Mouse (Mus musculus): ENCODE results near the gene Rasl10a. TPM values are rescaled to one million over a fixed set of nuclear protein-coding genes. Genes with fewer than 3 reads are reported as not detected.

The Rasl10a gene
- not detected for total RNA-seq (2022)

DNA sequence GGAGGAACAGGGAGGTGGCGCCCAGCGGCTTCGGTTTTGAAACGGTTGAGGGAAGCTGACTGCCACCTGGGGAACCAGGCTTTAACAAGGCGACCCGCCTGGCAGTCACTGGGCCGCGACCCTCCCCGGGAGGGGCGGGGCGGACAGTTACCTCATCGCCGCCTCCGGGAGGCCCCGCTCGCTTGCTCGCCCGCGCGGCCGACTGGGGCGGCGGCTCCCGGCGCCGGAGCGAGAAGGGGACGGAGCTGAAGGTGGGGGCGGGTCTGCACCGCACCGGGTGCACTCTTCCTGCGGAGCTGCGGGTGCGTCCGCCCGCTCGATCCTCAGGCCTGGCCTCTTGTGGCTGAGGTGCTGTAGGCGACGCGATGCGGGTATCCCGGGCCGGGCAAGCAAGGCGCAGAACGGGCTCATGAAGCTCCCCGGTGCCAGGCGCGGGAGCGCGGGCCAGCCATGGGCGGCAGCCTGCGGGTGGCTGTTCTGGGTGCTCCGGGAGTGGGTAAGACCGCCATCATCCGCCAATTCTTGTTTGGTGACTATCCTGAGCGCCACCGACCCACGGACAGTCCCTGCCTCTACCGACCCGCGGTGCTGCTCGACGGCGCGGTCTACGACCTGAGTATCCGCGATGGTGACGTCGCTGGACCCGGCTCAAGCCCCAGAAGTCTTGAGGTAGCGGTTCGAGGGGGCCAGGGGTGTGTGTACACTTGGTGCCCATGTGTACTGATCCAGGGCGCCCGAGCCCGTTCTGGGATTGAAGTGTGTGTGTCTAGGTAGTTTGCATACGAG, at the start of gene Rasl10a:
TSS of gene Rasl10a (plus strand) at position 273 of the 786 bp plus-strand sequence.
- no peak for DNase-seq (ENCODE audit: low spot score in 2 of 2)

DNA sequence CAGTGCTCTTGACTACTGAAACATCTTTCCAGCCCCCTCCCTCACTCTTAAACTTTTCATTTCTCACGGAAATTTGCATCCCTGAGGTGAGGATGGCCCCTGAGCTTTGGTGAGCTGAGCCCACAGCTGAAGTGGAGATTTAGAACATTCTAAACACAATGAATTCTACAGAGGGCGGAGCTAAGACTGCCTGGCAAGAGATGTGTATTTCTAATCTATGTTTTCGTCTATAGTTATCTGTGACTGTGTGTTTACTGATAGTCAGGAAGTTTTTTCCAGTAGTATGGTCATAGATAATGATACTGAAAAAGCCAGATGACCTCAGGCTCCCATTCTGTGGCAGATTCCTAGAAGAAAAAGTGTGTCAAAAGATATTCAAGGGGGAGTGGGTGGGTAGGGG, 49.1 kb upstream of the Rasl10a start:
- DNase-seq (ENCODE audit: low spot score in 2 of 2) = no peak

GRCm38 (mm10) chr11:5009354-5010074, 48.4 kb upstream of the Rasl10a start:
- DNase-seq (ENCODE audit: low spot score in 2 of 2) = no peak

DNA sequence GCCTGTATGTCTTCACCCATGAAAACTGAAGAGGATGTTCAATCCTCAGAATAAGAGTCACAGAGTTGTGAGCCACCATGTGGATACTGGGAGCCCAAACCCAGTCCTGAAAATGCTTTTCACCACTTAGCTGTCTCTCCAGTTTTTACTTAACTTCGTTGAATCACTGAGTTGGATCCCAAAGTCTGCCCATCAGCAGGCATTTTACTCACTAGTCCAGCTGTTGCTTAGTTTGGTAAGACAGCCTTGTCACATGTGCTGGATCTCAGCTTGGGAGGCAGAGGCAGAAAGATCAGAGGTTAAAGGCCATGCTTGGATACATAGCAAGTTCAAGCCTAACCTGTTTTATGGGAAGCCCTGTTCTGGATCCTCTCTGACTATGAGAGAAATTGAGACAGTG, 47.7 kb upstream of the Rasl10a start:
- no peak for DNase-seq (ENCODE audit: low spot score in 2 of 2)

- DNase-seq (ENCODE audit: low spot score in 2 of 2) = no peak
Measured at GRCm38 (mm10) chr11:5011480-5011879, 46.4 kb upstream of the Rasl10a start.

GRCm38 (mm10) chr11:5012213-5012715, 45.7 kb upstream of the Rasl10a start:
- no peak for DNase-seq (ENCODE audit: low spot score in 2 of 2)

DNA sequence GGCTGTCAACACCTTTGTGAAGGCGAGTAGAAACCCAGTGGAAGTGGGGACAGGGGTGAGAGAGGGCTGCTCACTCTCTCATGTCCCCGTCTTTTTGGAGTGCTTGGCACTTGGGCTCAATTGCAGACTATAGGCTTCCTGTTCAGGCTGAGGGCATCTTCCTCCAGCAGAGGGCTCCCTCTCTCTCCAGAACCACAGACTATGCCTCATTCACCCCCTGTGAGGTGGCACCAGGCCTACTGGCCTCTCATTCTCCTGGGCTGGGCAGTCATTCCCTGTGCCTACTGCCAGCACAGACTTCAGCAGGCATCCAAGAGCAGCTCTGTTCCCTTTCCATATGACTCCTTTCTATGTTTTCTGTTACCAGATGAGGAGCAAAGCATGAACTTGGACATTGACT, 42.2 kb upstream of the Rasl10a start:
- peak; percentile 69 to 79 for DNase-seq (ENCODE audit: low spot score in 2 of 2)

DNA sequence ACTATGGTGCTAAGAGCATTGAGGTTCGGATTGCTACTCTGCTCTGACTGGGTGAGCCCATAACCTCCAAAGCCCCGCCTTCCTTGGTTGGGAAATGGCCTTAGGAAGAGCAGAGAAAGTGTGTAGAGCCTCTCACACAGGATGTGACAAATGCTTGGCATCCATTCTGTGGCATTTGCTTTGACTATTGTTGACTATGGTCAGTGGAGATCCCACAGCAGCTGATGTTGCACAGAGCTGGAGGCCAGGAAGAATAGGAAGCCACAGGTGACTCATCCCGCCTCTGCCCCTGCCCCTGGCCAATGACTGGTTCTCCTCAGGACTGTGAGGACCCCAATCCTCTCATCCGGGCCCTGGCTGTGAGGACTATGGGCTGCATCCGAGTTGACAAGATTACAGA, 41.6 kb upstream of the Rasl10a start:
- no peak for DNase-seq (ENCODE audit: low spot score in 2 of 2)

- no peak for DNase-seq (ENCODE audit: low spot score in 2 of 2)
Measured at GRCm38 (mm10) chr11:5017506-5017905, 40.4 kb upstream of the Rasl10a start.

DNA sequence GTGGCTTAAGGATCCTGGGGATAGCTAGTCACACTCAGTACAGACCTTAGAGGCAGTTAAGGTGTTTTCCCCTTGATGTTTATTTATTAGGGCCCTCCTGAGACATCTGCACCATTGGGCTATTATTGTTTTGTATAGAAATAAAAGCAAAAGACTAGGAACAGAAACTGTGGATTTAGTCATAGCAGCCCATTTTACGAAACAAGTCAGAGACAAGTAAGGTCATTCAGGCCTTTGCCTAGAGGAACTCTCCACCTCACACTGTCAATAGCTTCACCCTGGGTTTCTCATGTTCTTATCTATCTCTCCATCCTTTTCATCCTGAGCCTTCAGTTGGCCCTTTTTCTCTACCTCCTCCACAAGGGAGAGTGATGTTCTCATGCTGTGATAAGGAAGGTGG, 32.8 kb upstream of the Rasl10a start:
- no peak for DNase-seq (ENCODE audit: low spot score in 2 of 2)

DNA sequence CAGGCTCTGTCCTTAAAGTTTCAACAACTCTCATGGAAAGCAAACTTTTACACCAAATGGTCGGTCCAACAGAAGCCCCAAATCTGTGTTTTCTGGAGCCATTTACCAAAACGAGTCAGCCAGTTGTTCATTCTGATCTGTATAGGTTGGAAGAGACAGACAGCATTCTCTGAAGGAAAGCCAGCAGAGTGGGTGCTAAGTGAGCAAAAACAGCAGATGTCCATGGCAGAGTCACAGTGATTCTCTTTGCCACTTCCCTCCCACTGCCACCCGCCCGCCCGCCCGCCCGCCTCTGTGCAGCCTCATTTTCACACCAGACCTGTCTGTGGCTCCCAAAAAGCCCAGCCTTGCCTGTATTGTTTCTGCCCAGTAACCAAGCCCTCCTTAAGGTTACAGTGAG, 29.7 kb upstream of the Rasl10a start:
- no peak for DNase-seq (ENCODE audit: low spot score in 2 of 2)

DNA sequence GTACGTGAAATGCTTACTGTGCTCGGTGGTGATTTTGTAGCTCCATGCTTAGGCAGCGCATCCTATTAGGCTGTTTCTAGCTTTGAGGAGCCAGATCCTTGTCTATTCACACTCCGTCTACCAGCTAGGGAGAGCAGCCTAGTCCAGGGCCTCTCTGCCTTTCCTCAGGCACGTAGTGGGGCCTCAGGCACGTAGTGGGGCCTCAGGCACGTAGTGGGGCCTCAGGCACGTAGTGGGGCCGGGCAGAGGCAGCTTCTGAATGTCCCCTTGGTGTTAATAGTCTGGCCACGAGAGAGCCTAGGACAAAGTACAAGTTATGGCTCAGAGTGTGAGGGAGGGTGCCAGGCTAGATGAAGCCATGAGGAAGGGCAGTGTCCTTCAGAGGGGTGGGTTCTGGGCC, 25.2 kb upstream of the Rasl10a start:
- DNase-seq (ENCODE audit: low spot score in 2 of 2) = no peak

DNA sequence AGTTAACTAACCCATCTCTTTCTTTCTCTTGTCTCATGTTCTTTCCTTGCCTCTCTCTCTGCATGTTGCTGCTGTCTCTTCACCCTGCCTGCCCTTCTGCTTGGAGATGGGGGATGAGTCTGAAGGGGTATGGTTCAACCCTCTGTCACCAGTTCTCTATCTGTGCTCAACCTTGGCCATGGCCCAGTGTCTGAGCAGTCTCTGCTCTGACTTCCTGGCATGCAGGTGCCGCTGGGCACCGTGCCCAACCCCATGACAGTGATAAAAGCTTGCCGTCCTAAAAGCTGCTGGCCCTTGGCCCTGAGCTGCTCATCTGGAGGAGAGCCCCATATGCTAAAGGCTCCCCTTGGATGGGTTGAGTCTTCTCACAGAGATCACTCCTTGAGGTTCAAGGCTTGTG, 24.8 kb upstream of the Rasl10a start:
- DNase-seq (ENCODE audit: low spot score in 2 of 2) = peak; percentile 45 to 64

- no peak for DNase-seq (ENCODE audit: low spot score in 2 of 2)
Measured at GRCm38 (mm10) chr11:5035421-5035820, 22.5 kb upstream of the Rasl10a start.

GRCm38 (mm10) chr11:5037146-5037854, 20.6 kb upstream of the Rasl10a start:
- DNase-seq (ENCODE audit: low spot score in 2 of 2) = peak in 1 of 2 experiments; percentile 53

- no peak for DNase-seq (ENCODE audit: low spot score in 2 of 2)
Measured at GRCm38 (mm10) chr11:5040585-5040984, 17.3 kb upstream of the Rasl10a start.

GRCm38 (mm10) chr11:5041144-5041780, 16.7 kb upstream of the Rasl10a start:
- no peak for DNase-seq (ENCODE audit: low spot score in 2 of 2)

- DNase-seq (ENCODE audit: low spot score in 2 of 2) = no peak
Measured at GRCm38 (mm10) chr11:5042645-5043381, 15.1 kb upstream of the Rasl10a start.

- no peak for DNase-seq (ENCODE audit: low spot score in 2 of 2)
Measured at GRCm38 (mm10) chr11:5046321-5046926, 11.5 kb upstream of the Rasl10a start.

GRCm38 (mm10) chr11:5051629-5052028, 6.3 kb upstream of the Rasl10a start:
- DNase-seq (ENCODE audit: low spot score in 2 of 2) = no peak
